Mouse (Mus musculus): ENCODE measurements at regions not wholly inside any gene's neighbourhood (a gene's known extent, or its start where the extent isn't known, plus 50 kb on each side); places are given as distances from the start of the nearest gene placed in this dataset.

DNA sequence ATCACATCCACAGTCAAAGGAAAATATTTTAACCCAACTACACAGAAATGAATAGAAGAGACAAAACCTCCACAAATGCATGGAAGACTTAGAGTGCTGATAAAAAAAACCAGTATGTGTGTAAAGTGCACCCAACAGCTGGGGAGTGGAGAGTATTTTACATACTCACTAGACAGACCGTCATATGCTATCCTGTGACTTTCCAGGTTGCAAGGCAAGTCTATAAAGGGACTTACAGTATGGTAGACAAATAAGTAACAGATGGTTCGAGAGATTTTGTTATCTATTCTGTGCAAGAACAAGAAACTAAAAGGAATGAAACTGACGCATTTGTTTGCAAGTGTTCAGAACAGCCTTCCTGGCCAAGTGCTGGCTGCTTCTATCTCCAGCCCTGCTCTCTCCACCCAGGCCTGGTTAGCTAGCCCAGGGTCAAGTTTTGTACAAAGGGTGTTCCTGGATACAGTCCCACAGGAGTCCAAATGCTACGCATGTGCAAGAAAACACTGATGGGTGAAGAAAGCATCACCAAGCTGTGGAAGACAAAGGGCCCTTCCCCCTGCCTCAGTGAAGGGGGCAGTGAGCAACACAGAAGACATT, 68.0 kb upstream of the Gm10181 start:
- TF ChIP-seq CTCF (IDR thresholded peaks at IDR 0.05; ENCODE audit: low read depth), result no peak
- TF ChIP-seq EP300 (IDR thresholded peaks at IDR 0.05; ENCODE audit: low read depth), result no peak

Measured in liver, embryonic 14.5 days (tissue).